Mouse (Mus musculus) kidney, adult 9 months (tissue): ENCODE measurements around the gene Slc9a9.
"Not testable (repeated sequence)": the region's sequence is repeated elsewhere in the genome, so short reads cannot be mapped to it uniquely, and the experiment has no call there.

Source experiments
- DNase-seq: peaks from one replicate; pipeline ENCODE4 v3.0.0; 2022

The Slc9a9 gene

GRCm38 (mm10) chr9:94669791-94670577 lies at the start of gene Slc9a9:
Gene Slc9a9, plus strand, starts transcription at chr9:94669909.
- DNase-seq = peak; percentile 11

GRCm38 (mm10) chr9:94620342-94620741 lies 49.4 kb upstream of the Slc9a9 start:
- no peak for DNase-seq

GRCm38 (mm10) chr9:94620846-94621245 lies 48.9 kb upstream of the Slc9a9 start:
- no peak for DNase-seq

- DNase-seq = no peak
Measured at GRCm38 (mm10) chr9:94621902-94622301, 47.8 kb upstream of the Slc9a9 start.

GRCm38 (mm10) chr9:94626737-94627136 lies 43.0 kb upstream of the Slc9a9 start:
- DNase-seq = no peak

- DNase-seq = no peak
Measured at GRCm38 (mm10) chr9:94628948-94629347, 40.8 kb upstream of the Slc9a9 start.

- DNase-seq = not testable (repeated sequence)
Measured at GRCm38 (mm10) chr9:94634275-94634674, 35.4 kb upstream of the Slc9a9 start.

- no peak for DNase-seq
Measured at GRCm38 (mm10) chr9:94645631-94646030, 24.1 kb upstream of the Slc9a9 start.

GRCm38 (mm10) chr9:94647425-94647824 lies 22.3 kb upstream of the Slc9a9 start:
- no peak for DNase-seq

GRCm38 (mm10) chr9:94649991-94650390 lies 19.7 kb upstream of the Slc9a9 start:
- DNase-seq = no peak

GRCm38 (mm10) chr9:94653198-94653597 lies 16.5 kb upstream of the Slc9a9 start:
- no peak for DNase-seq

- no peak for DNase-seq
Measured at GRCm38 (mm10) chr9:94653827-94654226, 15.9 kb upstream of the Slc9a9 start.

GRCm38 (mm10) chr9:94656265-94656664 lies 13.4 kb upstream of the Slc9a9 start:
- DNase-seq = no peak

GRCm38 (mm10) chr9:94659401-94660152 lies 10.1 kb upstream of the Slc9a9 start:
- no peak for DNase-seq

- DNase-seq = no peak
Measured at GRCm38 (mm10) chr9:94661768-94662167, 7.9 kb upstream of the Slc9a9 start.

- DNase-seq = no peak
Measured at GRCm38 (mm10) chr9:94665248-94665647, 4.5 kb upstream of the Slc9a9 start.

- peak; percentile 7 for DNase-seq
Measured at GRCm38 (mm10) chr9:94668589-94668988, 1.1 kb upstream of the Slc9a9 start.

- DNase-seq = no peak
Measured at GRCm38 (mm10) chr9:94670704-94671103, 995 bp downstream of the Slc9a9 start.

- no peak for DNase-seq
Measured at GRCm38 (mm10) chr9:94674704-94675103, 5.0 kb downstream of the Slc9a9 start.

GRCm38 (mm10) chr9:94678021-94678655 lies 8.4 kb downstream of the Slc9a9 start:
- DNase-seq = no peak

- DNase-seq = no peak
Measured at GRCm38 (mm10) chr9:94680468-94681094, 10.9 kb downstream of the Slc9a9 start.

GRCm38 (mm10) chr9:94681095-94681487 lies 11.4 kb downstream of the Slc9a9 start:
- DNase-seq = no peak

GRCm38 (mm10) chr9:94682260-94682659 lies 12.6 kb downstream of the Slc9a9 start:
- DNase-seq = no peak
